Mouse (Mus musculus): ENCODE results near the gene Mcoln2. TPM values are rescaled to one million over a fixed set of nuclear protein-coding genes. Genes with fewer than 3 reads are reported as not detected.

Mcoln2 gene
- total and polyA plus RNA-seq, 3 experiments = 0.10 to 0.42 TPM; not detected in 1

DNA sequence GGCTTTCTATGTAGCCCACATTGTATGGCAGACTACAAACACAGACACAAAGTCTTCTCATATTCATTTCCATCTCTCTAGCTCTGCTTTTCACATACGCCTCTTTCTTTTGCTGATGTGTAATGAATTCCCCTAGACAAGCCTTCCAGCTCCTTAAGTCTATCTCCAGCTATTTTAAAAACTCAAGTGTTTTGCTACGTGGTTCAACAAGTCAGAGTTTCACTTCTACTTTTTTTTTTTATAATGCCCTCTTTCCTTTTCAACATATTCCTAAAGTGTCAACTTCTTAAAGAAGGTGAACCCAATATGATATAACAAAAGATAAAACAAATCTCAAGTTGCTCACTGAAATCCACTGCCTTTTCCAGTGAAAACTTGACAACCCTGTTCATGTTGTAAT, 62.3 kb downstream of the Mcoln2 start:
- Histone ChIP-seq H3K4me3 (ENCODE audit: control insufficient read depth in 1 of 2, insufficient read depth in 1 of 2, low read depth in 2 of 2, low read length in 2 of 2) (no peak overlapping the region), H3K9me3 (replicated peaks; ENCODE audit: insufficient read depth, low read length) (no peaks in the 10 kb centered on the region), H3K36me3 (ENCODE audit: control insufficient read depth in 1 of 2, insufficient read depth in 2 of 2, low read length in 2 of 2) (no peaks in the 10 kb centered on the region; a peak in 1 of 4 replicates), H3K79me2 (ENCODE audit: control insufficient read depth, insufficient read depth, low read length, poor library complexity) (no peaks in the 10 kb centered on the region), H3K27me3 (ENCODE audit: control insufficient read depth in 1 of 2, insufficient read depth in 2 of 2, low read length in 2 of 2) (no peaks in the 10 kb centered on the region; a peak in 3 of 4 replicates), H3K4me1 (ENCODE audit: control insufficient read depth in 1 of 2, insufficient read depth in 2 of 2, low read length in 2 of 2) (no peaks in the 10 kb centered on the region), H3K9ac (ENCODE audit: control insufficient read depth, low read depth, low read length, poor library complexity, severe bottlenecking) (no peak overlapping the region), H3K27ac (ENCODE audit: control insufficient read depth, low read depth, low read length) (no peak overlapping the region)
- TF ChIP-seq MAZ (IDR thresholded peaks at IDR 0.05; ENCODE audit: low read depth, low read length) = no peak
- TF ChIP-seq ZNF384 (IDR thresholded peaks at IDR 0.05; ENCODE audit: low read depth, low read length) = no peak
- no peak for TF ChIP-seq ZKSCAN1 (IDR thresholded peaks at IDR 0.05; ENCODE audit: low read depth, low read length)
- TF ChIP-seq MEF2A (IDR thresholded peaks at IDR 0.05; ENCODE audit: extremely low read depth, insufficient replicate concordance, low read depth, low read length, poor library complexity, severe bottlenecking) = no peak
- no peak for TF ChIP-seq RAD21 (IDR thresholded peaks at IDR 0.05; ENCODE audit: low read depth, low read length)
- no peak for TF ChIP-seq MXI1 (IDR thresholded peaks at IDR 0.05; ENCODE audit: low read depth, low read length)
- no peak for TF ChIP-seq ELF1 (IDR thresholded peaks at IDR 0.05; ENCODE audit: low read depth, low read length)
- TF ChIP-seq SMC3 (IDR thresholded peaks at IDR 0.05; ENCODE audit: low read depth, low read length) = no peak
- TF ChIP-seq CHD1 (IDR thresholded peaks at IDR 0.05; ENCODE audit: low read depth, low read length) = no peak
- TF ChIP-seq POLR2AphosphoS5 (IDR thresholded peaks at IDR 0.05; ENCODE audit: borderline replicate concordance, low read depth, low read length) = no peak
- no peak for TF ChIP-seq NELFE (IDR thresholded peaks at IDR 0.05; ENCODE audit: low read depth, low read length)
- no peak for TF ChIP-seq USF1 (IDR thresholded peaks at IDR 0.05; ENCODE audit: low read depth, low read length)
- no peak for TF ChIP-seq HCFC1 (IDR thresholded peaks at IDR 0.05; ENCODE audit: low read depth, low read length)
- no peak for DNase-seq (ENCODE audit: low read depth, low spot score)

DNA sequence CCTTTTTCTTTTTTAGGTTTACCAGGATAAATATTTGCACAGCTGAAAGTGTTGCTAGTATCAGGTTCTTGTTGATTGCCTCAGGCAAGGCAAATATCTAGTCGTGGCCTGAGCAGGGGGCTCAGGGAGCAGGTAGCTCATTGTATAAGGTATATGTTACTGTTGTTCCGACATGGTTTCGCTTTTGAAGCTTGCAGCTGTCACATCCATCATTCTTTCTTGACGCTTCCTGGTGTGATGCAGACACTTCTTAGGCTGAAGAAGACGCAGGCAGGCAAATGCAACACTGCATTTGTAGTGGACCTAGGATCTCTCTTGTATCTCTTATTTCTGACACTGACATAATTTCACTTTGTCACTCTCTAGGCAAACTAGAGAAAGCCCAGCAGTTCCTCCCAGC, 63.7 kb downstream of the Mcoln2 start:
- no peaks in the 10 kb centered on the region for H3K4me1 ChIP-seq (ENCODE audit: control insufficient read depth in 1 of 2, insufficient read depth in 2 of 2, low read length in 2 of 2)
- H3K9ac ChIP-seq (ENCODE audit: control insufficient read depth, low read depth, low read length, poor library complexity, severe bottlenecking) = no peak overlapping the region
- no peaks in the 10 kb centered on the region; a peak in 1 of 4 replicates for H3K36me3 ChIP-seq (ENCODE audit: control insufficient read depth in 1 of 2, insufficient read depth in 2 of 2, low read length in 2 of 2)
- no peaks in the 10 kb centered on the region for H3K79me2 ChIP-seq (ENCODE audit: control insufficient read depth, insufficient read depth, low read length, poor library complexity)
- H3K27ac ChIP-seq (ENCODE audit: control insufficient read depth, low read depth, low read length) = no peak overlapping the region
- H3K4me3 ChIP-seq (ENCODE audit: control insufficient read depth in 1 of 2, insufficient read depth in 1 of 2, low read depth in 2 of 2, low read length in 2 of 2) = no peak overlapping the region
- H3K9me3 ChIP-seq (replicated peaks; ENCODE audit: insufficient read depth, low read length) = no peaks in the 10 kb centered on the region
- DNase-seq (ENCODE audit: low read depth, low spot score) = no peak
- TF ChIP-seq TAL1 (IDR thresholded peaks at IDR 0.05; ENCODE audit: low read length) = no peak
- TF ChIP-seq HCFC1 (IDR thresholded peaks at IDR 0.05; ENCODE audit: low read depth, low read length) = no peak
- TF ChIP-seq ZC3H11A (IDR thresholded peaks at IDR 0.05; ENCODE audit: low read depth, low read length) = no peak
- TF ChIP-seq ELF1 (IDR thresholded peaks at IDR 0.05; ENCODE audit: low read depth, low read length) = no peak
- TF ChIP-seq POLR2A (IDR thresholded peaks at IDR 0.05; ENCODE audit: control insufficient read depth in 1 of 2, insufficient read depth in 1 of 2, low read depth in 1 of 2, low read length in 2 of 2, poor library complexity in 1 of 2) = no peak
- TF ChIP-seq MAZ (IDR thresholded peaks at IDR 0.05; ENCODE audit: low read depth, low read length) = no peak
- TF ChIP-seq GABPA (IDR thresholded peaks at IDR 0.05; ENCODE audit: low read depth, low read length) = no peak
- no peak for TF ChIP-seq USF1 (IDR thresholded peaks at IDR 0.05; ENCODE audit: low read depth, low read length)
- TF ChIP-seq MAX (IDR thresholded peaks at IDR 0.05; ENCODE audit: low read length) = no peak
- no peak for TF ChIP-seq BHLHE40 (IDR thresholded peaks at IDR 0.05; ENCODE audit: borderline replicate concordance, low read depth, low read length)
- TF ChIP-seq ZNF384 (IDR thresholded peaks at IDR 0.05; ENCODE audit: low read depth, low read length) = no peak
- no peak for TF ChIP-seq GATA1 (IDR thresholded peaks at IDR 0.05; ENCODE audit: low read depth, low read length)
- no peak for TF ChIP-seq TBP (IDR thresholded peaks at IDR 0.05; ENCODE audit: low read depth, low read length)
- TF ChIP-seq RCOR1 (IDR thresholded peaks at IDR 0.05; ENCODE audit: low read depth, low read length) = no peak
- TF ChIP-seq UBTF (IDR thresholded peaks at IDR 0.05; ENCODE audit: borderline replicate concordance, insufficient read depth, low read depth, low read length) = no peak
- no peak for TF ChIP-seq POLR2AphosphoS2 (IDR thresholded peaks at IDR 0.05; ENCODE audit: low read length)
- no peak for TF ChIP-seq MEF2A (IDR thresholded peaks at IDR 0.05; ENCODE audit: extremely low read depth, insufficient replicate concordance, low read depth, low read length, poor library complexity, severe bottlenecking)
- TF ChIP-seq CTCF (IDR thresholded peaks at IDR 0.05 in 2 of 3, conservative IDR thresholded peaks at IDR 0.05 in 1 of 3; ENCODE audit: control insufficient read depth in 1 of 3, insufficient read depth in 1 of 3, low read depth in 2 of 3, low read length in 3 of 3, poor library complexity in 1 of 3, severe bottlenecking in 1 of 3) = no peak
- H3K27me3 ChIP-seq (ENCODE audit: control insufficient read depth in 1 of 2, insufficient read depth in 2 of 2, low read length in 2 of 2) = no peaks in the 10 kb centered on the region; a peak in 3 of 4 replicates
